25 mouse cellular contexts compared by ENCODE assay signal in genomic region chr12:5547698-5548097, GRCm38 (mm10).
"Had no signal": no experiment of that assay in that cellular context is flagged by ENCODE, and none has a peak within 500 bp of the region (broad histone marks: within the 10 kb centered on the region; RNA-seq: fewer than 3 reads in every experiment).

No protein-coding gene starts in this region.

- H3K4me3 ChIP-seq: gastrocnemius, adult 2 months; heart, embryonic 10.5 days; heart, embryonic 12.5 days; hindbrain, embryonic 13.5 days; hindbrain, embryonic 15.5 days; kidney, embryonic 15.5 days; limb, embryonic 13.5 days; limb, embryonic 15.5 days; liver, embryonic 13.5 days; liver, embryonic 15.5 days had no signal

- H3K4me2 ChIP-seq: heart, embryonic 12.5 days; hindbrain, embryonic 13.5 days; hindbrain, embryonic 15.5 days; kidney, embryonic 15.5 days; limb, embryonic 13.5 days; limb, embryonic 15.5 days; liver, embryonic 13.5 days; liver, embryonic 15.5 days had no signal

- H3K4me1 ChIP-seq: heart, embryonic 10.5 days; heart, embryonic 12.5 days; liver, embryonic 13.5 days; liver, embryonic 15.5 days had no signal

- ATAC-seq: hindbrain, postnatal 0 days; intestine, embryonic 16.5 days had no signal

- H3K27ac ChIP-seq: gastrocnemius, adult 2 months; heart, embryonic 10.5 days; hindbrain, embryonic 13.5 days; hindbrain, embryonic 15.5 days; hindbrain, postnatal 0 days; kidney, embryonic 15.5 days; kidney, postnatal 0 days; limb, embryonic 13.5 days; limb, embryonic 15.5 days; liver, embryonic 13.5 days; liver, embryonic 15.5 days had no signal

- H3K27me3 ChIP-seq: heart, embryonic 12.5 days; hindbrain, embryonic 13.5 days; hindbrain, embryonic 15.5 days; kidney, embryonic 15.5 days; limb, embryonic 13.5 days; limb, embryonic 15.5 days; liver, embryonic 13.5 days; liver, embryonic 15.5 days had no signal

- H3K36me3 ChIP-seq: heart, embryonic 10.5 days; heart, embryonic 12.5 days; hindbrain, embryonic 13.5 days; hindbrain, embryonic 15.5 days; kidney, embryonic 15.5 days; limb, embryonic 13.5 days; limb, embryonic 15.5 days; liver, embryonic 13.5 days; liver, embryonic 15.5 days had no signal

- H3K9ac ChIP-seq: heart, embryonic 12.5 days; hindbrain, embryonic 13.5 days; hindbrain, embryonic 15.5 days; kidney, embryonic 15.5 days; limb, embryonic 13.5 days; limb, embryonic 15.5 days; liver, embryonic 13.5 days; liver, embryonic 15.5 days had no signal

- DNase-seq: gastrocnemius, adult 2 months; gastrocnemius, postnatal 10 days; gastrocnemius, postnatal 25 days; heart, adult 18-20 months; heart, postnatal 10 days; kidney, adult 11 months; kidney, adult 2 months; kidney, adult 9 months; kidney, postnatal 14 days; kidney, postnatal 36 days; layer of hippocampus, adult 9-11 months; layer of hippocampus, postnatal 36 days; left cerebral cortex, postnatal 4 days; liver, embryonic 13.5 days had no signal

- H3K9me3 ChIP-seq: heart, embryonic 10.5 days; heart, embryonic 12.5 days; hindbrain, embryonic 13.5 days; hindbrain, embryonic 15.5 days; kidney, embryonic 15.5 days; limb, embryonic 13.5 days; limb, embryonic 15.5 days; liver, embryonic 13.5 days; liver, embryonic 15.5 days had no signal
